11 mouse cellular contexts compared by ENCODE assay signal in genomic region chr1:60851041-60851781, GRCm38 (mm10). TPM values are rescaled to one million over a fixed set of nuclear protein-coding genes. Genes with fewer than 3 reads are reported as not detected.
DNase-seq lines count a peak whose midpoint lies in the region; ATAC-seq lines count a peak whose summit lies in the region.
"Had no signal": no experiment of that assay in that cellular context is flagged by ENCODE, and none has a peak within 500 bp of the region (broad histone marks: within the 10 kb centered on the region; RNA-seq: fewer than 3 reads in every experiment).

No protein-coding gene starts in this region.

- H3K27me3 ChIP-seq in forebrain, embryonic 15.5 days: no peaks in the 10 kb centered on the region
- peaks cover 8% of the 10 kb centered on the region; the same call in 1 of the 2 replicates for H3K27me3 ChIP-seq in midbrain, embryonic 12.5 days
- H3K27me3 ChIP-seq in kidney, embryonic 14.5 days (ENCODE audit: control insufficient read depth, insufficient read depth, low read length): no peaks in the 10 kb centered on the region
- H3K27me3 ChIP-seq: liver, embryonic 12.5 days had no signal

- DNase-seq in ES-CJ7 (ENCODE audit: low read depth, low spot score): peak; percentile 96
- DNase-seq in ZHBTc4 (ENCODE audit: low read depth, low spot score): peak; percentile 88
- no peak for DNase-seq in lung, postnatal 25 days (ENCODE audit: low spot score)
- DNase-seq in frontal cortex, postnatal 25 days (ENCODE audit: low spot score in 2 of 2): no peak

- H3K9ac ChIP-seq in forebrain, embryonic 15.5 days (replicated peaks): 0 out of 2 replicates have a peak overlapping the region, but pooled peaks have one; percentile 10
- no peak overlapping the region for H3K9ac ChIP-seq in midbrain, embryonic 12.5 days (replicated peaks)
- no peak overlapping the region for H3K9ac ChIP-seq in kidney, embryonic 14.5 days (ENCODE audit: low read depth, low read length)
- H3K9ac ChIP-seq: liver, embryonic 12.5 days had no signal

- H3K4me2 ChIP-seq in forebrain, embryonic 15.5 days (replicated peaks): no peak overlapping the region
- 0 out of 2 replicates have a peak overlapping the region, but pooled peaks have one; percentile 14 for H3K4me2 ChIP-seq in midbrain, embryonic 12.5 days (replicated peaks)
- no peak overlapping the region for H3K4me2 ChIP-seq in kidney, embryonic 14.5 days (replicated peaks; ENCODE audit: low read depth, low read length)
- H3K4me2 ChIP-seq: liver, embryonic 12.5 days had no signal

- ATAC-seq in forebrain, embryonic 15.5 days (replicated peaks): peak; percentile 66
- ATAC-seq in midbrain, embryonic 12.5 days (ENCODE audit: low FRiP score, low read depth): peak; percentile 83
- no peak for ATAC-seq in frontal cortex, adult (ENCODE audit: low TSS enrichment)
- no peak for ATAC-seq in kidney, embryonic 14.5 days (ENCODE audit: low FRiP score, low TSS enrichment)
- ATAC-seq: liver, embryonic 12.5 days had no signal

- H3K9me3 ChIP-seq in forebrain, embryonic 15.5 days: no peaks in the 10 kb centered on the region
- no peaks in the 10 kb centered on the region for H3K9me3 ChIP-seq in midbrain, embryonic 12.5 days
- H3K9me3 ChIP-seq in kidney, embryonic 14.5 days (ENCODE audit: control insufficient read depth, low read length): no peaks in the 10 kb centered on the region
- H3K9me3 ChIP-seq: liver, embryonic 12.5 days had no signal

- no peaks in the 10 kb centered on the region for H3K36me3 ChIP-seq in forebrain, embryonic 15.5 days
- no peaks in the 10 kb centered on the region for H3K36me3 ChIP-seq in midbrain, embryonic 12.5 days
- H3K36me3 ChIP-seq in kidney, embryonic 14.5 days (ENCODE audit: control insufficient read depth, insufficient read depth, low read length): no peaks in the 10 kb centered on the region
- H3K36me3 ChIP-seq: liver, embryonic 12.5 days had no signal

- H3K4me3 ChIP-seq in forebrain, embryonic 15.5 days: no peak overlapping the region
- H3K4me3 ChIP-seq in midbrain, embryonic 12.5 days: no peak overlapping the region
- H3K4me3 ChIP-seq in kidney, embryonic 14.5 days (ENCODE audit: low read length): no peak overlapping the region
- H3K4me3 ChIP-seq: erythroblast, embryonic 14.5 days; liver, embryonic 12.5 days had no signal

- WGBS in forebrain, embryonic 15.5 days: 6% methylated on average over 8 of the region's 8 CpGs
- 14% methylated on average over 8 of the region's 8 CpGs for WGBS in midbrain, embryonic 12.5 days
- 71% methylated on average over 8 of the region's 8 CpGs for WGBS in kidney, embryonic 14.5 days

- H3K4me1 ChIP-seq in forebrain, embryonic 15.5 days: peaks cover 17% of the 10 kb centered on the region
- peaks cover 30% of the 10 kb centered on the region for H3K4me1 ChIP-seq in midbrain, embryonic 12.5 days
- no peaks in the 10 kb centered on the region for H3K4me1 ChIP-seq in kidney, embryonic 14.5 days (ENCODE audit: control insufficient read depth, insufficient read depth, low read length)

- peak overlapping the region; percentile 51; the same call in 1 of the 2 replicates for H3K27ac ChIP-seq in forebrain, embryonic 15.5 days (replicated peaks)
- peak overlapping the region; percentile 74 for H3K27ac ChIP-seq in midbrain, embryonic 12.5 days (replicated peaks)
- H3K27ac ChIP-seq in kidney, embryonic 14.5 days (ENCODE audit: low read depth, low read length): no peak overlapping the region
- H3K27ac ChIP-seq: liver, embryonic 12.5 days had no signal

RNA-seq across cellular contexts. Expression of gene Ctla4, which starts 35.6 kb away (rescaled TPM):
- not detected in 2 replicates for polyA plus RNA-seq in forebrain, embryonic 15.5 days (2015; fragmentation: Nextera tagmentation; extraction: Ambion mirVana)
- polyA plus RNA-seq in midbrain, embryonic 12.5 days (2016; fragmentation: Nextera tagmentation; extraction: Ambion mirVana): not detected in 2 replicates
- not detected in 2 replicates for polyA plus RNA-seq in kidney, embryonic 14.5 days (2014; fragmentation: Nextera tagmentation; extraction: Ambion mirVana)
- polyA plus RNA-seq: erythroblast, embryonic 14.5 days; intestine, embryonic 14.5 days; liver, embryonic 12.5 days had no signal

Comparison
In these comparisons a context has a peak if more than half of its experiments do, and no peak if none do; other contexts are left out.
1. DNase-seq: peak in ES-CJ7 (single experiment) and ZHBTc4 (single experiment); none in lung, postnatal 25 days (single experiment) and frontal cortex, postnatal 25 days (0 of 2).
2. ATAC-seq: peak in forebrain, embryonic 15.5 days (single experiment) and midbrain, embryonic 12.5 days (single experiment); none in frontal cortex, adult (single experiment) and kidney, embryonic 14.5 days (single experiment).